Mouse (Mus musculus): Measurements from ENCODE around the gene Gm609.
"Not testable (repeated sequence)": the region's sequence is repeated elsewhere in the genome, so short reads cannot be mapped to it uniquely, and the experiment has no call there.

The Gm609 gene

DNA sequence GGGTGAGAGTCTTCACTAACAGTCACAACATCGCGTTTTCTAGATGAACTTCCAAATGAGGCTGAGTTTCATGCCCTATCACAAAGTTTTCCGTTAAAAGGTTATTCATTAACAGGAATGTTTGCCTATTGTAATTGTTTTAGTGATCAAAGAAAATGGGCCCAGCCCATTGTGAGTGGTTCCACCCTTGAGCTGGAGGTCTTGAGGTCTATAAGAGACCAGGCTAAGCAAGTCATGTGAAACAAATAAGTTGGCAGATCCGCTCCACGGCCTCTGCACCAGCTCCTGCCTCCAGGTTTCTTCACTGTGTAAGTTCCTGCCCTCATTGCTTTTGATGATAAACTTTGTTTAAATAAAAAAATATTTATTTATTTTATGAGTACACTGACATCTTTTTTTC, at the start of gene Gm609:
Gm609 (minus strand) TSS at position 43 of the 400 bp plus-strand sequence.
- DNase-seq = no peak

DNA sequence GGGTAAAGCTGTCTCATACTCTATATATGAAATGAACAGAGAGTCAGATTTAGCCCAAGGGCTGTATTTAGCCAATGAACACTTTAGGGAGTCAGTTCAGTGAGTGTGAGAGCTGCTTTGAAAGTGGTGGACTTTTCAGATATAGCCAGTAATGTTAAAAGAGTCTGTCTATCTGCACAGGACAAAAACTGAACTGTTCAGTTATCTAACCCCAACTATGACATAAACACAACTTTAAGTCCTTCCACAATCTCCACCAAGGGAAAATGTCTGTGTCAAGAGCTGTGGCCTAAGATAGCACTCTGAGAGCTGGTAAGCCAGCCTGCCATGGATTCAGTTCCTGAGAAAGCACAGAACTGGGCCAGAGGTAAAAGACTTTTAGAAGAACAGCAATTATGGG, 49.3 kb upstream of the Gm609 start:
- DNase-seq = no peak

DNA sequence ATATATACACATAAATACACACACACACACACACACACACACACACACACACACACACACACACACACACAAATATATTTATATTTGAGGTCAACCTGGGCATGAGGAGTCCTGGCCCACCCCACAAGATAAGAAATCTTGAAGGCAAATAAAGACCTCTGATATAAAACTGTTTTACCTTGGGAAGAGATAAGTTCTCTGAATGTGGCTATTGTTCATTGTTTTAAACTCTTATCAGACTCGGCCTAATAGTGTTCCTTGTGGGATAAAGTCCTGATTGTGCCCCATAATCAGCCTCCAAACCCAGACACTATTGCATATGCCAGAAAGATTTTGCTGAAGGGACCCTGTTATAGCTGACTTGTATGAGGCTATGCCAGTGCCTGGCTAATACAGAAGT, 45.6 kb upstream of the Gm609 start:
- not testable (repeated sequence) for DNase-seq

DNA sequence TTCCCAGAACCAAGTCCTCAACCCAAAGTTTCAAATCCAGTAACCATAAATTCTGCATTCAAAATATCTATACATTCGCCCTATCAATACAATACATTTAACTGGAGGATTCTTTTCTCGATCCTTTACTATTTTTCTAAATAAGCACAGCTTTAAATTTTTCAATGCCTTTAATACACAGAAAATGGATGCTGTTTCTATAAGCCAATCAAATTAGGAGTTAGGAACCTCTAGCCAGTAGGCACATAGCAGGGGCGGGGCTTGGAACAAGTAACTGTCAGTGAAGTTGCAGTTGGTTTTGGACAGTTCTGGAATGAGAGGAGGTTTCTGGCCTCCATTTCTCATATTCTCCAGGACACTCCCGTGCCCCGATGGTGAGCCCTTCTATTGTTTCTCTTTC, 42.2 kb upstream of the Gm609 start, which contains the start of gene Slc9c1:
Slc9c1 (plus strand) TSS at position 301 of the 400 bp plus-strand sequence.
- no peak for DNase-seq

DNA sequence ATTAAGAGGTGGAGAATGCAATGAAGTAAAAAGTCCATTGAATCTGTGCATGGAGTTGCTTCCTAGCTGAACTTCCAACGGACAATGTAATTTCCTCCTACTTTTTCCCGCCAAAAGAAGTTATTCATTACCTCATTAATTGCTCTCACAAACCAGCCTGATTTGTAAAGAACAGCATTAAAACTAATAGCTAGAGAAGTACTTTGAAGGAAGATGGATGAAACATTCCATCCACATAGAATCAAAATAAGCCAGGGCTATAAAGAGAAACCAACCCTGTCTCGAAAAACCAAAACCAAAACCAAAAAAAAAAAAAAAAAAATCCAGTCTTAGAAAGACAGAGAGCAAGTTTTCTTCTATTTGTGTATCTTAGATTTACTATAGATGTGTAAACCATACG, 39.2 kb upstream of the Gm609 start, which contains the start of gene Gm17783:
Gm17783 (minus strand) TSS at position 101 of the 400 bp plus-strand sequence.
- DNase-seq = no peak

DNA sequence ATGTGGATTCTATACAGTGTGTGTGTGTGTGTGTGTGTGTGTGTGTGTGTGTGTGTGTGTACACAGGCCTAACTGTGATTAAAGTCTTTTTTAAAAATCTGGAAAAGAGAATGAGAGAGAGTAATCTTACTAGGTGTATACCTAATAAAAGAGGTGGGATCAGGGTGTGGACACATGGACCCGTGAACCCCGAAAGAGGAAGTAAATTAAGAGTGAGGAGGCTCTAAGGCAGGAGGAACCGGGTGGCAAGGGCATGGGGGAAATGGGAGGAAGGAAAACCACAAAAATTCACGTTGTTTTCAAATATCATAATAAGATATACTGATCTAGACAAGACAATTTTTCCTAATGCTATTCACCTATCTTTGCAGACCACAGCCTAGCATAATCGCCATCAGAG, 32.8 kb upstream of the Gm609 start:
- DNase-seq = no peak

DNA sequence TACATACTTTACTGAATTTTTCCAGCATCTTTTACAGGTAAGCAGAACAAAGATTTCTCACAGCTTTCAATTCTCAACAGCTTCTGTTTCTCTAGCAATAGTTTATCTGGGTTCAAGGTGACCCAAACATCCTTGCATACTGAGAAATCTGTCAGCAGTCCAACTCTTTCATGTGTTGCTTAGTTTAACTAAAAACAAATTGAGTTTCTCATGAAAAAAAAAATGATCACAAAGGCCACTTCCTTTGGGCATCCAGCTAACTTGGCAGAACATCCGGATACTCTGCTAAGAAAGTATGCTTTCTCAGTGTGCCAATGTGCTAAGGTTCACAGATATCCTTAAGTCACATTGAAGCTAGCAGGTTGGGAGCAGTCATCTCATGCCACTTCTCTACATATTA, 2.6 kb upstream of the Gm609 start:
- no peak for DNase-seq

DNA sequence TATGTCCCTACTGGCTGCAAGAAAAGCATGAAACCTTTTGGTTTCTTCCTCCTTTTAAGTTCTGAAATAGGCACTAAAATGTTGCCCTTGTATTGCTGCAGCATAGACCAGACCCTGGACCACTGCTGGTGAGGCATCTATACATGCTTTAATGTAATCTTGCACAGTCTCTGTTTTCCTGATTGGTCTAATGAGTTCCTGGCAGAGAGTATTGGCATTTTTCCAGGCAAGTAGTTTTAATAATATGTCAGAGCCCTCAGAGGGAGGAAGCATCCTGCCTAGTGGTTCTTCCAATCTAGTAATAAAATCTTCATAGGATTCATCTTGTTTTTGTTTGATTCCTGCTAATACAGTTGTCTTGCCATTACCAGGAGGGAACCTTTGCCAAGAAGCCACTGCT, 15.8 kb downstream of the Gm609 start:
- no peak for DNase-seq

DNA sequence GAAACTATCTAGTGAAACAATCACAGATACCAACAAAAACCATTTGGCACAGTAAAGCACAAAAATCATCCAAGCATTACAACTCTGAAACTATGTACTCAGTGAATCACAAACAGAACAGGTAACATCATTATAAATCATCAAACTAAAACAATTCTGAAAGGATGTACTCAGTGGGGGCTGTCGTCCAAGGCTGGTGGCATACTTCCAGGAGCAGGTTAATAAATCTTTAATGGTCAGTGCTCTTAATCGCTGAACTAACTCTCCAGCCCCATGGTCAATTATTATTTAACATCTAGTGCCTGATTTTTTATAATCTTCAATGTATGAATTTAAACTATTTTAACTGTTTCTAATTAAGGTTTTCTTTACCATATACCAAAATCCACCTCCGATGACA, 20.9 kb downstream of the Gm609 start:
- DNase-seq = not testable (repeated sequence)

DNA sequence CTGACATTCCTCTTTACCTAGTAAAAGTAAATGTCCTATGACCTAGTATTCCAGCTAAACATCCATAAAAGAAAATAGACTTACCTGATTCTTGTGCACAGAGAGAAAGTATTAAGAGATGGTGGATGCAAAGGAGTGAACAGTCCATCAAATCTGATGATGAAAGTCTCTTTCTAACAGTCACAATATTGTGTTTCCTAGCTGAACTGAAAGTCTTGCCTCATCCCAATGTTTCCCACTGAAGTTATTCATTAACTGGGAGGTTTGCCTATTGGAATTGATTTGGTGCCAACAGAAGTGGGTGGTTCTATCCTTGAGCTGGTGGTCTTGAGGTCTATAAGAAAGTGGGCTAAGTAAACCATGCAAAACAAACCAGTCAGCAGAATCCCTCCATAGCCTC, 38.0 kb downstream of the Gm609 start:
- no peak for DNase-seq

DNA sequence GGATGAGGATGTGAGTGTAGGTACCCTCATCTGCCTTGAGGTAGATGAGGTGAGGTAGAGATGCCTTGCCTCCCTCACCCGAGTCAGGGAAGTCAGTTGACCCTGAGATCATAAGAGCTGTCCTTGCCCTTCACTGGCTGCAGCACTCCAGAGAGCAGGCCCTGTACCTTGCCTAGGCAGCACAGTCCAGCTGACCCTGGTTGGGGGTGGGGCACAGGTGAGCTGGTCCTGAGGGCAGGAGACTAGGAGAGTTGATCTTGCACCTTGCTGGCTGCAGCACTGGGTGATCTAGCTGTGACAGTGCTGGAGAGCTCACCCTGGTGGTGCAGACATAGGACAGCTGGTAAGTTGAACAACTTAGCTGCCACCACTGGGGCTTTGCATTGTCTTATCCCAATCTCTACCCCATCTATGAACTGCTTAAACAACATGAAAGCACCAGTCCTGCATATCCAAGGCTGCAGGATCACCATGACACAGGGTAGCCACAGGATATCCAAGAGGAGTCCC, 55.5 kb downstream of the Gm609 start:
- no peak for DNase-seq

DNA sequence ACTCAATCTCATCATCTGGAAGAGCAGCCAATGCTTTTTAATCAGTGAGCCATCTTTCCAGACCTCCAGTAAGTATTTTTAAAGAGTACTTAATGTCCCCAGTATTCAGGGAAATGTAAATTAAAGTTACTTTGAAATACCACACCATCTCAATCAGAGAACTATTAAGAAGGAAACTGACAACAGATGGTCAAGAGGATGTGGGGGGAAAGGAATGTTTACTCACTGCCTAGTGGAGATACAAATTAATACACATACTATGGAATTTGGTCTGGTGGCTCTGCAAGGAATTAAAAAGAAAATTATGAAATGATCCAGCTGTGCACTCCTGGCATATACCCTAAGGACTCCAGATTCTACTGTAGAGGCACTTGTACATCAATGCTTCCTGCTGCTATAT, 57.2 kb downstream of the Gm609 start:
- no peak for DNase-seq

DNA sequence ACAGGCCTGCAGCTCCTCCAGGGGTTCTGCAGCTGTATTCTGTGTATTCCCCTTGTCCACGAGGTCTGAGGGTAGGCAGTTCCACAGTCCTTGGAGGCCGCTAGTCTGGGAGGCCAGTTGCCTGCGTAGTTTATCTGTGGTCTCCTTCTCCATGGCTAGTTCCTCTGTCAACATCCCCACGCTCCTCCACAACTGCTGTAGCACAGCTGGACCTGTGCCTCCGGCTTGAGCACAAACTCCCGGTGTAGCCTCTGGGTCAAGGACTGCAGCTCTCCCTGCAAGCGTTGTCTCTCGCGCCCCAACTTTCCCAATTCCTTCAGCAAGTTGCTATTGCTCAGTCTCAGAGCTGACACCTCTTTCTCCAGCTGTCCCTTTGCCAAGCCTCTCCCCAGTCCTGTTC, 65.1 kb downstream of the Gm609 start:
- no peak for DNase-seq

DNA sequence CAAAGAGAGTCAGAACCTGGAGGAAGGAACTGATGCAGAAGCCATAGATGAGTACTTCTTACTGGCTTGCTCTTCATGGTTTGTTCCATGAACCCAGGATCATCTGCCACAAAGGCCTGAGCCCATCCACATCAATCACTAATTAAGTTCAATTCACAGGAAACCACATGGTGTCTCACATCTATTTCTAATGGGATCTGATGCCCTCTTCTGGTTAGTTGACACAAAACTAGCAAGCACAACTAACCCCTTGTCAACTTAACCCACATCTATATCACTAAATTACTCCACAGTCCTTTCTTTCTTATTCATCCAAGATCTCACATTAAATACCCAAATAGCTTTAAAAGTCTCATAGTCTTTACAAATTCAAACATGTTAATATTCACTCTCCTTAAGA, 79.3 kb downstream of the Gm609 start:
- no peak for DNase-seq

DNA sequence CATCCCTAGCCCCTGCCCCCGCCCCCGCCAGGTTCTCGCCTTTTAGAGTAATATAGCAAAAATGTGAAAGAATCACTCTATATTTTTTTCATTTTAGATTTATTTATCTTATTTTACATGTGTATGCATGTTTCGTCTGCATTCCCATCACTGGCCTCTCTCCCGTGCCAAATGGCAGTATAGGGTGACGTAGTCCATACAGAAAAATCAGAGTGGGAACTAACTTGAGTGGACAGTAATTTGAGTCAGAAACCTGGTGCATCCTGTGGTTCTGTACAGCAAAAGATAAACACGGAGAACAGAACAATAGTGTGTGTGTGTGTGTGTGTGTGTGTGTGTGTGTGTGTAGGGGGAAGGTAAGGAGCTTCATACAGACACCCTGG, 83.7 kb downstream of the Gm609 start:
- not testable (repeated sequence) for DNase-seq

DNA sequence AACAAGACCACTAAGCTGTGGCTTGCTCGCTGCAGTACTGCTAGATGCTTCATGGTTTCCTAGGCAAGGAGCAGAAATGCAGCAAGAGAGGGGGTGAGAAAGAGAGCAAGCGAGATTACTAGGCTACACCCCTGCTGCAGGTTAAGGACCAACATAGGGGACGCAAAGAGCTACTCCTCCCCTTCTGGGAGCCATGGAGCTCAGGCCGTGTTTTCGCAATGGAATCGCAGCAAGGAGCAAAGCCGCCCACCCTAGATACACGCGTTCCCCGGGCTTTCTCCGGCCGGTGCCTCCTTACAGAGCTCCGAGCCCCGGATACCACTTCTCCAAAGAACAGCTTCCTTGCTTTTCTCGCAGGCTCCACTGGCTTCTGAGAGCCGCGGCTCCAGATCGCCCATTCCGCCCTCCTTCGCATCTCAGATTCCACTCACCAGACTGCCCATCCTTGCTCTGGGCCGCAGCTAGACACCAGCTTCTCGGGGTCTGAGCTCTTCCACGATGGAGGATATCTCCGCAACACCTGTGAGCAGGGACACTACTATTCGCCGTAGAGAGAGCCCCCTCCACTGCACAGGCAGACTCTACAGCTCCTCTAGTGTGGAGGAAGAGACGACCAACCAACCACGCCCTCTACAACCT, 84.2 kb downstream of the Gm609 start, which contains the start of gene Cd200:
Cd200 (minus strand) TSS at position 629 of the 639 bp plus-strand sequence.
- peak; percentile 80 to 83 for DNase-seq

DNA sequence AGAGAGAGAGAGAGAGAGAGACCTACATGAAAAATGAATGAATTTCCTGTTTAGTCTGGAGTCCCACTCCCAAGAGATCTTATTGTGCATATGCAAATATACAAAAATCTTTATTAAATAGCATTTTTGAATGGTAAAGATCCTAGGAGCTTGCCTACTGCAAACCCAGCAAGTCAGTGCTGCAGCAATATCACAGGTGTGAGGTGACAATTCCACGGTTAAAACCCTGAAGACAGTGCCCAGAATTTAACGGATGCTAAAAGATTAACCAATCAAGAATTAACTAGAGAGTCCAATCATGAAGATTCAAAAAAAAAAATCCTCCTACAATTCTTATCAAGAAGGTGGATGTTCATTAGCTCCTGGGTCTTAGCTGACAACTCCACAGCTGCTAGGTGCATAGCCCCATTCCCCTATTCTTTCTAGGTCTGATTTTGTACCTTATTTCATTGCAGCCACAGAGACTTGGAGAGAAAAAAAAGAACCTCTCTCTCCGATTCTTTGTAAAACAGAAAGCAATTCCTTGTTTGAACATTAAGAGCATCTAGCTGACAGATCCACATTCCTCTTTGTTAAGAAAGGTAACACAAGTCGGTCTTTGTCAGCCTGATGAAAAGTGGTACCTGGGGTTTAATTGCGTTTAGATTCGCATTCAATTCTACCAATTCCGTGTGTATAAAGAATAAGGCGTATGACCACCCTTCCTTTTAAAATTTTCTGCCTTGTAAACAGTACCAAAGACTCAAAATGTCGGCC, 84.9 kb downstream of the Gm609 start:
- DNase-seq = peak; percentile 12 to 29

DNA sequence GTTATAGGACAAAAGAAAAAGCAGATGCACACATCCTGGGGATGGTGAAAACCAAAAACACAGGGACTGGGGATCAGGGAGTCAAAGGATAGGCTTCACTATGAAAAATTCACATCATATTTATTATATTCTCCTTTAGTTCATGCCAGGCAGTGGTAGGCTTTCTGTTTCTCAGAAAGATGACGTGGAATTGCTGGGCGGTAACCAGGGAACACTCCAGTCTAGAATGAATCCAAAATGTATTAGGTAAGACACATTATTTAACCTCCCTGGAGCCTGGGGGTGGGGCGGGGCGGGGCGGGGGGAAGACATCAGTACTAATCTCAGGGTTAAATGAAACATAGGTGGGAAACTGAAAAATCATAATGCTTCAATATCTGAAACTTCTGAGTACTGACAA, 85.7 kb downstream of the Gm609 start:
- no peak for DNase-seq

DNA sequence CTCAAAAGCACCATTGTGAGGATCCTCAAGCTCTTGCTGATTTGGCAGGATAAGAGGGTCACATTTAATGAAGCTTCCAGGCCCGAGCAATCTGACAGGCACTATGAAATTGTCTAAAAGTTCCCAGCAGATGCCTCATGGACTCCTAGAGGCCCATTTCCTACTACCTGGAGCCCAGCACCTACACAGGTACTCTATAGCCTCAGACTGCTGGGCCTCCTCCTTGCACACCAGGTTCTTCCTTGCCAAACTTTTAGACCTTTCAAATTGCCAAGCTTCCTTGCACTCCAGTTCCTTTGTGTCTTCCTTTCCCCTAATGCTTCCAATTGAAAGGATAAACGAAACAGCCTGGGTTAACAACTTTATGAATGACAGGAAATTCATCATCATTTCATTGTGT, 89.8 kb downstream of the Gm609 start:
- no peak for DNase-seq

DNA sequence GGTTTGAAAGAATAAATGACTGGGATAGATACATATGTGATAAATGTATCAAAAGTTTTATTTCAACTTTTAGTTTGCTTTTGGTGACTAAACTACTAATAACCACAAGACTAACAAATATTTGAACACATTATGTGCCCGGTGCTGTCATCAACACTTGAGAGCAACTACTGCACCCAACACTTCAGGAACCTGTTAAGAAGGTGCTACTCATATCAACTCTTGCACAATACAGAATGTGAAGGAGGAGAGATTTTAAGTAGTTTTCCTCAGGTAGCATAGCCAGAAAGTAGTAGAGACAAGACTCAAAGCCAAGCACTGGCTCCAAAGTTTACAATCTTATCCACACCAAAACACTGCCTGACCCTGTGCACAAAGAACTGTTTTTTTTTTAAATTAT, 90.7 kb downstream of the Gm609 start:
- no peak for DNase-seq

DNA sequence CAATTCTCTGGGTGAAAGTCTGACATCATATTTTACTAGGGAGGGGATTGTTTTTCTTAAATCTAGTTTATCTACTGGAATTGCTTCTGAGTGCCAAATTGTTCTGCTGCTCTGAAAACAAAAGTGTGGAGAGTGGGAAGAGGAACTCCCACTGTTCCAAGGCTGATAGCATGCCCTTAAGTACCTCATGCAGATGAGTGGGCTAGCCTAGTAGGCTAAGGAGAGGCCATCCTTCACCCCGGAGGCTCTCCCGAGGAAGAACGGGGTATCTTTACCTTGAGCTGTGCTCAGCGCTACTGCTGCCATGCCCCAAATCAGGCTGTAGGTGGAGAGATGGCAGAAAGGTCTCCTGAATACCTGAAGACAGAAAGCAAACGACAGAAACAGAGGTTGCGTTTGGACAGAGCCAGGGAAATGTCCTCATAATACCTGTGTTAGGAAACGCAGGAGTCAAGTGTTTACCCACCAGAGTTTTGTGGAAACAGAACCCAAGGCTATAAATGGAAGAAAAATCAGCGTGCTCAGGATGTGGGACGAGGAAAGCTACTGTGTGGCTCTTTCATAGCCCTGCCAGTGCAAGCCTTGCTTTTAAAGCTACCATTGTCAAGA, 92.7 kb downstream of the Gm609 start:
- DNase-seq = no peak

DNA sequence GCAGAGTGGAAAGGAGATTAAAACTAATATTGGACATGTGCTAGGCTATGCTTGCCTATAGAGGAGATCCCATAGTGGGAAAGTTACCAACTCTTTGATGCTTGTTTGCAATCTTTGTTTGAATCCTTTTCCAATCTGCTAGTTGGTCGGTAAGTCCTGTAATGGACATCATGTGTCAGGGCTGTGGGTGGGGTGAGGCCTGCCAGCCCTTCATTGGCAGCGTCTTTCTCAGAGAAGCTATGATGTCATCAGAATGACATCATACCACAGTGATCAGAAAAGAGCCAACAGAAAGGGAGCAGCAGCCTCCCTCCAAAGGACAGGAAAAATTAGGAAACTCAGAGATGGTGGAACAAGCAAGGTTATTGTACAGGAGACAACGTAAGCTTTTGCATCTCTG, 93.4 kb downstream of the Gm609 start:
- DNase-seq = no peak

DNA sequence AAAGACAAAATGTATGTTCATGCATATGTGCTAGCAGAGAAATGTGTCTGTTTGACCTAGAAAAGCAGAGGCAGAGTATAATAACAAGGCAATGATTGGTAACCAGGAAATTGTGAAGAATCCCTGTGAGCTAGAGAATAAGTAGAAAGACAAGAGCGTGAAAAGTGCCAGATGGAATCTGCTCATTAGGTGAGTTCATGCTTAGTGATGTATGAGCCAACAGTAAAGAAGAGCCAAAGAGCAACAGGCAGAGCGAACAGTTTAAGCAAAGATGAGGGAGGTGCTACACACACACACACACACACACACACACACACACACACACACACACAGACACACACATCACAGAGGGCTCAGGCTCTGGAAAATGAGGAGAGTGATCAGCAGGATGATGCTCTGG, 95.3 kb downstream of the Gm609 start:
- DNase-seq = peak; percentile 18 to 26

DNA sequence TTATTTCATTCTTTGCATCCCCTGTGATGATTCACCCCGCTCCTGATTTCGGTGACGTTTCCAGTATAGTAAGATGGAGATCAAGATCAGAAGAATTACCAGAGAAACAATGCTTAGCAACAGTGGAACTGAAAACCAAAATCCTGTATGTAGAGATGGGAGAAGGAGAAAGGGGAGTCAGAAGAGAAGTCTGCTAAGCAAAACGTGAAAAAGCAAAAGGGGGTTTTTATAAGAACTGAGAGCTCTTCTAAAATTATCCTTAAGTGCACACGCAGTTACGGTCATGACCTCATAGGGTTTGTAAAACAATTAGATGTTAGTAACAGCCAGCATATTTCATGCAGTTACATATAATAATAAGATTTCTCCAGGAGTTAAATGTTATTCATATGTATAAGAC, 100.5 kb downstream of the Gm609 start:
- DNase-seq = no peak
